Mouse (Mus musculus): ENCODE measurements around the gene Eif2b3. TPM values are rescaled to one million over a fixed set of nuclear protein-coding genes. Genes with fewer than 3 reads are reported as not detected.

The Eif2b3 gene
- polyA plus RNA-seq (2017; shearing (Covaris generic)): 10 to 100 TPM; 30.3 to 42.6 TPM

DNA sequence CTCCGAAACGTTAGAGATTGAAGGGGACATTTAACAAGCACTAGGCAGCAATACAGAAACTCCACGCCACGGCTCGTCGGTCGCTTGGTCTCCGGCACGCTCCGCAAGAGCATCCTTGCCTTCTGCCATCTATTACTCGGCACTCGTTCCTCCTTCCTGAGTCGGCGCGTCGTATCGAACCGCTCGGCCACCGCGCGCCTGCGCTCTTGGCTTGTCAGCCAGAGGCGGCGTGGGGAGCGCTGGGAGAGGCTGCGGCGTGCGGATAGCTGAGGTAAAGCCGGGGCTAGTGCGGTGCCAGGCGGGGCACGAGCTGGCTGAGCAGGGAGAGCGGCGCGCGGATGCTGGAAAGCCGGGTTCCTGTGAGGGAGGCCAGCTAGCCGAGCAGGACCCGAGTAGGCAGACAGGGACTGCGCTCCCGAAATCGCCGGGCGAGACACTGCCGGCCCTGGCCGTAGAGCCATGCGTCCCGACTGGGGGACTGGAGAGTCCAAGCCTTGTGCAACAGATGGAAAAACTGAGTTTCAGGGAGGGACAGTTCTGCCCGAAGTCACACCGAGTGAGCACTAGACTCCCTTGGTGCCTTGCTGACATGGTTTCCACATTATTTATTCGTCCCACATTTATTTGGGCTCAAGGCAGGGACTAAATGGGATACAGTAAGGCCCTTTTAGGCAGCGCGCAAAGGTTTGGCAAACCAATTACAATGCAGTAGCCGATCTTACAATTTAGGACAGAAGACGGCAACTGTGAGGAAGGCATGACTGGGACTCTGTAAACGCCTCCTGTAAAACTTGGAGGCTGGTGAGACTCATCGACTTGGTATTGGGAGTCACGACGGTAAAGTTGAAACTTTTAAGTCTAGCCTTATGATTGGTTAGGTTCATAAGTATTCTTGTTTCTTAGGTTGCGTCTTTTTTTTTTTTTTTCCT lies at the start of gene Eif2b3:
Eif2b3 (plus strand) TSS at position 197 of the 929 bp plus-strand sequence.

DNA sequence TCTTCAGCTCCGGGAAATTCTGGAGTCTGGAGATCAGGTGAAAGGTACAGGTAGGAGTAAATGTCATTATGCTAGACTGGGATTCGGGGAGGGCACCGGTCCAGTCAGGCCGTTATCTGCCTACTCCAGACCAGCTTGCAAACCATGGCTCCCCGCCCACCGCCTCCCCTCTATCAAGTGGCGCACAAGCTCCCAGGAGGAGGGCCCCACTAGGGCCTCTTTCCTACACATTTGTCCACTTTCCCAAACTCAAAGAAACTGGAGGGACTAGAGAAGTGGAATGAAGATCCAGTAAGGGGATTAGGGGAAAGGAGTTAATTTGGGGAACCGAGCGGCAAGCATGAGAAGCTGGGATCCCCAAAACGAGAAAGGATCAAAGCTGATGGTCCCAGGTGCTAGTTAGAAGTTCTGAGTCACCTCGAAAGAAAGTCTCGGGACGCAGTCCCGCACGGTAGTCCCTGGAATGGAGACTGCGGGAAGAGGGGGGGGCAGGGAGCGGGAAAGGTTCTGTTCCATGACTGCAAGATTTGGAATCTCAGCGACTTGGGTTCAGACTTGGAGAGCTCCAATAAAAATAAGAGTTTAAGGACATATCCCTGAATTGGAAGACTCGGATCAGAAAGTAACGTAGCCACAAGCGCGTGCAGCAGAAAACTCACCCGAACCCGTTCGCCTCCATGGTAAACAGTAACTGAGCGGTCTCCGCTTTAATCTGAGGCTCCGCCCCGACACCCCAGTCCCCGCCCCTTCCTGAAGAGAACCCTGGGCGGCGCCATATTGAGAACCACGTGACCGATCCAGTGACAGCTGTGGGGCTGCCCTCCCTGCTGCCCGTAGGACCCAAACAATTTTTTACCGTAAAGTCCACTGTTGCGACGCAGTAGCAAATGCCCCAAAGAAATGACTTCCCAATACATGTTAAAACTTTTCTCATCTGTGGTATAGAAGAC lies 25.3 kb upstream of the Eif2b3 start, which contains the start of gene Urod:
Urod (minus strand) TSS at position 742 of the 950 bp plus-strand sequence.

DNA sequence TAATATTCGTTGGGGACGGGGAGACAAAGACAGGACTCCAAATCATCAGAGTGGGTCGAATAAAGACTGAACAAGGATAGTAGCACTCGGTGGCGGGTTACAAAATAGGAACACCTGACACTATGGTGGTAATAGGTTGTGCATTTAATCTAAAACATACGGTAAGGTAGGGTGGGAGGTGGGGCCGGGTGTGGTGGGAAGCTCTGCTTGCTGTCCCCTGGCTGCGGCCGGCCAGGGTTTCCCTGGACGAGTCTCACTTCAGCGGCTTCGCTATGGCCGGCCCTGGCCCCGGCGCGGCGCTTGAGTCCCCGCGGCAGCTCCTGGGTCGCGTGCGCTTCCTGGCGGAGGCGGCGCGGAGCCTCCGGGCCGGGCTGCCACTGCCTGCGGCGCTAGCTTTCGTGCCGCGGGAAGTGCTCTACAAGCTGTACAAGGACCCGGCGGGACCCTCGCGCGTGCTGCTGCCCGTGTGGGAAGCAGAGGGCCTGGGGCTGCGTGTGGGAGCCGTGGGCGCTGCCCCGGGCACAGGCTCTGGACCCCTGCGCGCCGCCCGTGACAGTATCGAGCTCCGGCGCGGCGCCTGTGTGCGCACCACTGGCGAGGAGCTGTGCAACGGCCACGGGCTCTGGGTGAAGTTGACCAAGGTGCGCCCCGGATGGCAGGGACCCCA lies 23.9 kb upstream of the Eif2b3 start, which contains the start of gene Hectd3:
Hectd3 (plus strand) TSS at position 187 of the 667 bp plus-strand sequence.

DNA sequence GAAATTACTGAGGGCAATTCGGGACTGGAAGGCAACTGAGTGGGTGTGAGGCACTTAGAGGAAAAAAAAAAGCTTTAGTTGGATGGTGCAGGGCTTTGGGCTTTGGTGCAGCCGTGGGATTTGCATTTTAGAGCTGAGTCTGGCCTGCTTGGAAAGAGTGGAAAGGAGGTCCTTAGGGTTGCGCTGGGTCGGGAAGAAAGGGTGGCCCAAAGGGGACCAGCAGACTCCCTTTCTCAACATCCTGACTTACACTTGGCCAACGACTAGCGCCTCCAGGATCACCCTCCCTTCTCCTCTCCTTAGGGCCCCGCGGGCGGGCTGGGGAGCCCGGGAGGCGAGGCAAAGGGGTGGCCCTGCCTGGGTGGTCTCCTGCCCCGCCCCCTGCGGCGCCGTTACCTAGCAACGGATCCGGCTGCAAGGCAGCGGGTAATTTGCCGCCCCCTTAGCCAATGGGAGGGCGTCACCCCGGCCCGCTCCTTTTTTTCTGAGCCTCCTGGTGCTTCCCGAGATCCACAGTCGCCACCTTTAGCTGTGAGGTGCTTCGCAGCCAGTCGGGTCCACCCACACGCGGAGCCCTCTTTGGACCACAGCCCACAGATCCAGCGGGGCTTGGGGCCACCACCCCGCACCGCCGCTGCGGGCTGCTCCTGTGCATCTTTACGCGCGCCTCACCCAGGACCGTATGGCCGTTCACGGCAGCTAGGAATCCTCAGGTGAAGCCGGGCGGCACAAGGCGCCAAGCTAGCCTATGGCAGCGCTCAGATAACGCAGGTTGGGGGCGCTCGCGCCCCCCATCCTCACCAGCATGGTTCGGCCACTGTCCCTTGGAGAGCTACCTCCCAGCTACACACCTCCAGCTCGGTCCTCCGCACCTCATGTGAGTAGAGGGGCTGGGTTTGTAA lies 76.6 kb downstream of the Eif2b3 start, which contains the start of gene Ptch2:
Ptch2 (plus strand) TSS at position 525 of the 902 bp plus-strand sequence.

DNA sequence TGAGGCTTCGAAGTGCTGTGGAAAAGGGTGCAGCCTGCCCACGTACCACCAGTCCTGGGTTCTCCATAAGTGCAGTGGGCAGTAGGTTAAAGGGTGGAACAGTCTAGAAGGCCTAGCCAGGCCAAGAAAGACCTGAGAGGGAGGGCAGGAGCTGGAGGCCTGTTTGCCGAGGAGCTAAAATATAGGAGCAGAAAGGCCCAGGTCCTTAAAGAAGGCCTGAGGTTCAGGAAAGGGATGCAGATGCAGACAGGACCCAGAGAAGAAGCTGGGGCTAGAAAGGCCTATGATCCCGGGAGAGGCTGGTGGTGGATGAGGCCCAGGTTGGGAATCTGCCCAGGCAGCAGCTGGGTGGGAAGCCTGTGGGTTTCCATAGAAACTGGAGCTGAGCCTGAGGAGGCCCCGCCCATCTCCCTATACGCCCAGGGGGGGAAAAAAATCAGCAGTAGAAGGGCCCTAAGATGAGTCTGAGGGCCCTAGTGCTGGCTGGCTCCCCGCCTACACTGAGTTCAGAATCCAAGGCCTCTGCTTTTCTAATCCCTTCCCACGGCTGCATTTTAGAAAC lies 106.2 kb downstream of the Eif2b3 start, which contains the start of gene Btbd19:
Btbd19 (minus strand) TSS at position 378 of the 562 bp plus-strand sequence.

DNA sequence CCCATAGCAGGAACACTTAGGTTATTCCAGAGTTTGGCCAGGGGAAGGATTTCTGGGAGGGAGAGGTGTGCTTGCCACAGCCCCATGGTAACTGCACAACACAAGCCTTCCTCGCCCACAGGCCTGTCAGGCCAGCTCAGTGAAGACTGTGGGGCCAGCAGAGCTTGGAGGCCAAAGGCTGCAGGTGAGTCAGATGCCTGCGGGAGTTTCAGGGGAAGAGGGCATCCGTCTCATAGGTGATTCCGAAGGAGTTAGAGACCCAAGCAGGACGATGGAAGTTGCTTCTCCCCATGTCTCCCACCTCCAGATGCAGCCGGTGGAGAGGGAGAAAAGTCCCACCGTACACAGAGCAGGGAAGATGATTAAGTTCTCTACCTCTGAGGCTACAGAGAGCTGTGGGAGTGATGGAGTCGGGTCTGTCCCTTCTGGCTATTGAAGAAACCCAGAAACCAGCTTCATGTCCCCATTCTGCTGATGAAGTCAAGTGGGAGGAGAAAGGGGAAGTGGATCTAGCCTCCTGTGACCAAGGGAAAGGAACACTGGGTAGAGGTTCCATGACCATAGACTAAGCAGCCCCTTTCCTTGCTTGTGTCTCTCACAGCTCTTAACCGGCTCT lies 107.6 kb downstream of the Eif2b3 start, which contains the start of gene Tctex1d4:
Tctex1d4 (plus strand) TSS at position 120 of the 616 bp plus-strand sequence.

DNA sequence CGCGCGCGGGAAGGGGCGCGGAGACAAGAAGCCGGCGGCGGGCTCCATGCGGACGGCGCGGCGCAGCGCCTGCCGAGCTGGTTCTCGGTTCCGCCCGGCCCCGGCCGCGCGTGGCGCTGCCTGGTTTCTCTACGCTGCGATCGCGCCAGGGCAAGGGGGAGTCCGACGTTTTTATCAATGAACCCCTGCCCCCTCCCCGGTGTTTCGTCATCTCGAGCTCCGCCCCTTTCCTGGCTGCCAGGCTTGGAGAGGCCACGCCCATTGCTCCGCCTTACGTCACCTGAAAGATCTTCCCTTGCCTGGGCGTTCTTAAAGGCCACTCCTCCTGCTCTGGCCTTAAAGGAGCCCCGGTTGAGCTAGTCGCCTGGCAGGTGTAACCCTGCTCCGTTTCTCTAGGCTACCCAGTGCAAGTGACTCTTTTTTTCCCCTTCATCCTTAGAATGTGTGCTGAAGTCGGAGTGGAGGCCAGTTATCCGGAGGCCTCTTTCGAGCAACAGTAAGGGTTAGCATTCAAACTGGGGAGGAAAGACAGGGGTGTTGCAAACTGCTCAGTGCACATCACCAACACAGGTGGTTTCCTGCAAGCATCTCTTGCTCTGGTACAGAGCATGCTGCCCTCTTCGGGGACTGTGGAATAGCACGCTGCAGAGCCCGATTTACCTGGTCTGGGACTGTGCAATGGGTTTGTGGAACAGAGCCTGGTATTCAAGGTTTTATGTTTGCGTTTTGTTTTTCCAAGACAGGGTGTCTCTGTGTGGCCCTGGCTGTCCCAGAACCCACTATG lies 114.8 kb downstream of the Eif2b3 start, which contains the start of gene Plk3:
Plk3 (minus strand) TSS at position 147 of the 784 bp plus-strand sequence.

Other genes starting within 250 kb of the Eif2b3 start
- gene Toe1, start 211.8 kb upstream of the Eif2b3 start, polyA plus RNA-seq (2017; shearing (Covaris generic)): 10 to 100 TPM; 39.8 to 43.6 TPM
- 10 to 100 TPM in 1 of 2 experiments, 1 to 10 TPM in 1; 9.6 to 18.9 TPM for gene Mutyh, start 211.7 kb upstream of the Eif2b3 start, polyA plus RNA-seq (2017; shearing (Covaris generic))
- gene Hpdl, start 197.7 kb upstream of the Eif2b3 start, polyA plus RNA-seq (2017; shearing (Covaris generic)): under 1 TPM; 0.21 to 0.37 TPM
- gene Zswim5, start 142.0 kb upstream of the Eif2b3 start, polyA plus RNA-seq (2017; shearing (Covaris generic)): 1 to 10 TPM in 1 of 2 experiments, under 1 TPM in 1; 0.02 to 1.4 TPM
- gene Urod, start 25.0 kb upstream of the Eif2b3 start, polyA plus RNA-seq (2017; shearing (Covaris generic)): 10 to 100 TPM; 91.4 to 97.6 TPM
- gene Hectd3, start 24.1 kb upstream of the Eif2b3 start, polyA plus RNA-seq (2017; shearing (Covaris generic)): 10 to 100 TPM; 33.8 to 38.5 TPM
- gene Ptch2, start 76.7 kb downstream of the Eif2b3 start, polyA plus RNA-seq (2017; shearing (Covaris generic)): 1 to 10 TPM in 1 of 2 experiments, under 1 TPM in 1; 0.94 to 1.5 TPM
- 10 to 100 TPM; 56.6 to 58.9 TPM for gene Btbd19, start 106.3 kb downstream of the Eif2b3 start, polyA plus RNA-seq (2017; shearing (Covaris generic))
- gene Tctex1d4, start 107.4 kb downstream of the Eif2b3 start, polyA plus RNA-seq (2017; shearing (Covaris generic)): 1 to 10 TPM in 1 of 2 experiments, not detected in 1; 2.0 TPM
- gene Plk3, start 114.6 kb downstream of the Eif2b3 start, polyA plus RNA-seq (2017; shearing (Covaris generic)): 10 to 100 TPM; 60.7 to 66.8 TPM
- 100 to 1,000 TPM; 407 to 429 TPM for gene Rps8, start 136.8 kb downstream of the Eif2b3 start, polyA plus RNA-seq (2017; shearing (Covaris generic))
- 1 to 10 TPM; 1.7 to 4.6 TPM for gene Kif2c, start 163.2 kb downstream of the Eif2b3 start, polyA plus RNA-seq (2017; shearing (Covaris generic))
- not detected for gene Tmem53, start 232.5 kb downstream of the Eif2b3 start, polyA plus RNA-seq (2017; shearing (Covaris generic))
- not detected for gene Armh1, start 232.7 kb downstream of the Eif2b3 start, polyA plus RNA-seq (2017; shearing (Covaris generic))

Measured in inflammation-experienced regulatory T-cells (primary cell).